Mouse (Mus musculus) midbrain, embryonic 12.5 days (tissue): ENCODE measurements around the gene Kcnq5. TPM values are rescaled to one million over a fixed set of nuclear protein-coding genes. Genes with fewer than 3 reads are reported as not detected.
"Not testable (repeated sequence)": the region's sequence is repeated elsewhere in the genome, so short reads cannot be mapped to it uniquely, and the experiment has no call there.

Experiments
- ATAC-seq: fragments of 200-750 bp; cut with Nextera tagmentation; 2 replicates; pipeline ENCODE4 v1.8.0; 2017; ENCODE audit warnings: low read depth, moderate TSS enrichment, moderate library complexity; ENCODE audit not compliant: low FRiP score
- H3K27ac ChIP-seq: fragments of 300-500 bp; sonication (generic); replicated peaks from 2 replicates; pipeline ENCODE4 v1.5.1; 2016; ENCODE audit warnings: mild to moderate bottlenecking
- H3K27me3 ChIP-seq: fragments of 300-500 bp; sonication (generic); 2 replicates; pipeline ENCODE4 v1.6.1; 2016; ENCODE audit warnings: mild to moderate bottlenecking
- H3K36me3 ChIP-seq: fragments of 300-500 bp; sonication (generic); 2 replicates; pipeline ENCODE4 v1.6.1; 2016
- H3K4me1 ChIP-seq: fragments of 300-500 bp; sonication (generic); 2 replicates; pipeline ENCODE4 v1.6.1; 2016
- H3K4me2 ChIP-seq: fragments of 300-500 bp; sonication (generic); replicated peaks from 2 replicates; pipeline ENCODE4 v1.6.1; 2016; ENCODE audit warnings: mild to moderate bottlenecking, moderate library complexity
- H3K4me3 ChIP-seq: fragments of 300-500 bp; sonication (generic); 2 replicates; pipeline ENCODE4 v1.5.1; 2016; ENCODE audit warnings: mild to moderate bottlenecking
- H3K9ac ChIP-seq: fragments of 300-500 bp; sonication (generic); replicated peaks from 2 replicates; pipeline ENCODE4 v1.6.1; 2016; ENCODE audit warnings: mild to moderate bottlenecking, moderate library complexity
- H3K9me3 ChIP-seq: fragments of 300-500 bp; sonication (generic); 2 replicates; pipeline ENCODE4 v1.6.1; 2016; ENCODE audit warnings: mild to moderate bottlenecking
- WGBS: fragments of 180-500 bp; shearing (Covaris S2); methylation state at CpG from one replicate; pipeline ENCODE4 v1.1.7; 2016; 5-methylcytosine and 5-hydroxymethylcytosine counted together
- polyA plus RNA-seq: library from polyadenylated mRNA; unstranded; fragments of >200 nt; fragmentation: Nextera tagmentation; extraction: Ambion mirVana; gene quantifications from 2 replicates; pipeline ENCODE4 v1.2.1, GENCODE M21; 2016

Gene Kcnq5
- polyA plus RNA-seq, 1 experiment from 2014 or later: 1.5 TPM

DNA sequence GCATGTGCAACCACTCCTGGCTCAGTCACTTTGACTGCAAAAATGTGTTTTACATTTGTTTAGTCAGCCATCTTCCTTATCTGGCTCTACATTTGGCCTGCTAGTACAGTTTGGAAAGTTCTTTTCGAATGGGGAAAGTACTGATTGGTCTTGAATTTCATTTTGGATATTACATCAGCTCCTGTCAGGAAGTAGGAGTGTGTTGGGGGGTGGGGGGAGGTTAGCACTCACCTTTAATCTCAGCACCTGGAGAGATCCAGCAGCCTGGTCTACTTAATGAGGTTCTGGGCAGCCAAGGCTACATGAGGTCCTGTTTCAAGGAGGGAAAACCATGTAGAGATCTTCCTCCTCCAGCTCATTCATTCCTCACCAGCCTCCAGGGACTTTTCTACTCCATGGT, 578.5 kb downstream of the Kcnq5 start, which contains the start of gene Khdc1b:
Gene Khdc1b, plus strand, starts transcription at position 301 of the 400 bp plus-strand sequence.
- Histone ChIP-seq H3K4me1 (no peaks in the 10 kb centered on the region), H3K9me3 (no peaks in the 10 kb centered on the region), H3K27me3 (no peaks in the 10 kb centered on the region), H3K4me2 (no peak within 1 kb of the TSS), H3K36me3 (no peaks in the 10 kb centered on the region), H3K4me3 (no peak within 1 kb of the TSS), H3K27ac (no peak within 1 kb of the TSS), H3K9ac (no peak within 1 kb of the TSS)
- ATAC-seq: no peak
- WGBS: 78% methylated on average over 1 of the region's 1 CpGs

DNA sequence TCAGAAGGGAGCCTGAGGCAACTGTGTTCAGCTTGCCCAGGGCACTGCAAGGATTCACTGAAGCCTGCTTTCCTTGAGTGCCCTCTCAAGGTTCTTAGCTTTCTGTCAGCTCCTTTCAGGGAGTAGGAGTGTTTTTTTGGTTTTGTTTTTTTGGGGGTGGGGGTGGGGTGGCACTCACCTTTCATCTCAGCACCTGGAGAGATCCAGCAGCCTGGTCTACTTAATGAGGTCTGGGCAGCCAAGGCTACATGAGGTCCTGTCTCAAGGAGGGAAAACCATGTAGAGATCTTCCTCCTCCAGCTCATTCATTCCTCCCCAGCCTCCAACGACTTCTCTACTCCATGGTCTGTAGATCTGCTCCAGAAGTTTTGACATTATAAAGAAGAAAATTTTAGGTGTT, 593.7 kb downstream of the Kcnq5 start, which contains the start of gene Khdc1c:
Gene Khdc1c, plus strand, starts transcription at position 301 of the 400 bp plus-strand sequence.
- H3K27me3 ChIP-seq, H3K4me1 ChIP-seq, H3K36me3 ChIP-seq, H3K9ac ChIP-seq, H3K27ac ChIP-seq, H3K4me2 ChIP-seq, ATAC-seq, H3K4me3 ChIP-seq, H3K9me3 ChIP-seq: not testable (repeated sequence)
- 77% methylated on average over 1 of the region's 1 CpGs for WGBS

GRCm38 (mm10) chr1:21349341-21349740, 612.4 kb downstream of the Kcnq5 start, which contains the start of gene Khdc1a:
TSS of gene Khdc1a (plus strand) at chr1:21349641.
- WGBS: 73% methylated on average over 2 of the region's 2 CpGs
- no peak within 1 kb of the TSS for H3K4me3 ChIP-seq

More at GRCm38 (mm10) chr1:21349341-21349740, 612.4 kb downstream of the Kcnq5 start, which contains the start of gene Khdc1a:
- Histone ChIP-seq H3K9me3 (no peaks in the 10 kb centered on the region), H3K36me3 (no peaks in the 10 kb centered on the region), H3K9ac (no peak within 1 kb of the TSS), H3K27me3 (no peaks in the 10 kb centered on the region), H3K4me2 (no peak within 1 kb of the TSS), H3K27ac (no peak within 1 kb of the TSS), H3K4me1 (no peaks in the 10 kb centered on the region)
- ATAC-seq: no peak
